Mouse (Mus musculus): ENCODE measurements at regions not wholly inside any gene's neighbourhood (a gene's known extent, or its start where the extent isn't known, plus 50 kb on each side); places are given as distances from the start of the nearest gene placed in this dataset.

GRCm38 (mm10) chr5:112091867-112092535 is 160.3 kb downstream of the Cryba4 start:
- peak; percentile 25 to 41 for DNase-seq (ENCODE audit: low spot score in 2 of 2)

- DNase-seq (ENCODE audit: low spot score in 2 of 2), result peak; percentile 77 to 83
Observed at GRCm38 (mm10) chr5:112093905-112094571, 158.3 kb downstream of the Cryba4 start.

GRCm38 (mm10) chr5:112098469-112099085 is 153.7 kb downstream of the Cryba4 start:
- no peak for DNase-seq (ENCODE audit: low spot score in 2 of 2)

GRCm38 (mm10) chr5:112101739-112102590 is 150.4 kb downstream of the Cryba4 start:
- DNase-seq (ENCODE audit: low spot score in 2 of 2), result no peak

- DNase-seq (ENCODE audit: low spot score in 2 of 2), result peak; percentile 21 to 27
Observed at GRCm38 (mm10) chr5:112110306-112110969, 141.9 kb downstream of the Cryba4 start.

GRCm38 (mm10) chr5:112120766-112121165 is 131.6 kb downstream of the Cryba4 start:
- DNase-seq (ENCODE audit: low spot score in 2 of 2), result no peak

- DNase-seq (ENCODE audit: low spot score in 2 of 2), result no peak
Observed at GRCm38 (mm10) chr5:112121554-112121953, 130.8 kb downstream of the Cryba4 start.

GRCm38 (mm10) chr5:112122581-112122980 is 129.7 kb downstream of the Cryba4 start:
- no peak for DNase-seq (ENCODE audit: low spot score in 2 of 2)

- no peak for DNase-seq (ENCODE audit: low spot score in 2 of 2)
Observed at GRCm38 (mm10) chr5:112127171-112127570, 125.1 kb downstream of the Cryba4 start.

- DNase-seq (ENCODE audit: low spot score in 2 of 2), result peak in 1 of 2 experiments; percentile 32
Observed at GRCm38 (mm10) chr5:112132746-112133145, 119.6 kb downstream of the Cryba4 start.

GRCm38 (mm10) chr5:112133688-112134573 is 118.4 kb downstream of the Cryba4 start:
- DNase-seq (ENCODE audit: low spot score in 2 of 2), result peak; percentile 7 to 43

- no peak for DNase-seq (ENCODE audit: low spot score in 2 of 2)
Observed at GRCm38 (mm10) chr5:112136646-112137045, 115.7 kb downstream of the Cryba4 start.

- DNase-seq (ENCODE audit: low spot score in 2 of 2), result no peak
Observed at GRCm38 (mm10) chr5:112138246-112138645, 114.1 kb downstream of the Cryba4 start.

GRCm38 (mm10) chr5:112142731-112143130 is 109.6 kb downstream of the Cryba4 start:
- DNase-seq (ENCODE audit: low spot score in 2 of 2), result peak; percentile 61

GRCm38 (mm10) chr5:112143993-112144621 is 108.2 kb downstream of the Cryba4 start:
- no peak for DNase-seq (ENCODE audit: low spot score in 2 of 2)

GRCm38 (mm10) chr5:112153675-112154085 is 98.6 kb downstream of the Cryba4 start:
- DNase-seq (ENCODE audit: low spot score in 2 of 2), result peak; percentile 86 to 87

GRCm38 (mm10) chr5:112154650-112155049 is 97.7 kb downstream of the Cryba4 start:
- no peak for DNase-seq (ENCODE audit: low spot score in 2 of 2)

- DNase-seq (ENCODE audit: low spot score in 2 of 2), result no peak
Observed at GRCm38 (mm10) chr5:112155051-112155450, 97.3 kb downstream of the Cryba4 start.

GRCm38 (mm10) chr5:112156005-112156404 is 96.3 kb downstream of the Cryba4 start:
- DNase-seq (ENCODE audit: low spot score in 2 of 2), result no peak
